Mouse (Mus musculus) embryonic facial prominence, embryonic 12.5 days (tissue): Measurements from ENCODE around the gene Gm10487. TPM values are rescaled to one million over a fixed set of nuclear protein-coding genes. Genes with fewer than 3 reads are reported as not detected.
"Not testable (repeated sequence)": the region's sequence is repeated elsewhere in the genome, so short reads cannot be mapped to it uniquely, and the experiment has no call there.

ENCODE experiments used
- ATAC-seq: fragments of 200-750 bp; cut with Nextera tagmentation; 2 replicates; pipeline ENCODE4 v1.8.0; 2017; ENCODE audit not compliant: insufficient number of reproducible peaks, insufficient read depth, low FRiP score, low TSS enrichment
- H3K27ac ChIP-seq: fragments of 300-500 bp; sonication (generic); 2 replicates; pipeline ENCODE4 v1.5.1; 2016; ENCODE audit warnings: mild to moderate bottlenecking
- H3K27me3 ChIP-seq: fragments of 300-500 bp; sonication (generic); 2 replicates; pipeline ENCODE4 v1.6.1; 2016; ENCODE audit warnings: mild to moderate bottlenecking, moderate library complexity
- H3K36me3 ChIP-seq: fragments of 300-500 bp; sonication (generic); 2 replicates; pipeline ENCODE4 v1.6.1; 2016; ENCODE audit warnings: mild to moderate bottlenecking
- H3K4me1 ChIP-seq: fragments of 300-500 bp; sonication (generic); 2 replicates; pipeline ENCODE4 v1.6.1; 2016
- H3K4me2 ChIP-seq: fragments of 300-500 bp; sonication (generic); replicated peaks from 2 replicates; pipeline ENCODE4 v1.6.1; 2016; ENCODE audit warnings: mild to moderate bottlenecking, moderate library complexity
- H3K4me3 ChIP-seq: fragments of 300-500 bp; sonication (generic); 2 replicates; pipeline ENCODE4 v1.5.1; 2016; ENCODE audit warnings: mild to moderate bottlenecking
- H3K9ac ChIP-seq: fragments of 300-500 bp; sonication (generic); 2 replicates; pipeline ENCODE4 v1.6.1; 2016; ENCODE audit warnings: mild to moderate bottlenecking, moderate library complexity
- H3K9me3 ChIP-seq: fragments of 300-500 bp; sonication (generic); 2 replicates; pipeline ENCODE4 v1.6.1; 2016; ENCODE audit warnings: mild to moderate bottlenecking, moderate library complexity
- WGBS: fragments of 180-500 bp; shearing (Covaris S2); methylation state at CpG from one replicate; pipeline ENCODE4 v1.1.7; 2016; 5-methylcytosine and 5-hydroxymethylcytosine counted together
- polyA plus RNA-seq: library from polyadenylated mRNA; unstranded; fragments of >200 nt; fragmentation: Nextera tagmentation; extraction: Ambion mirVana; gene quantifications from 2 replicates; pipeline ENCODE4 v1.2.1, GENCODE M21; 2016

Gene Gm10487
- not detected in 2 replicates for polyA plus RNA-seq

- H3K9ac ChIP-seq = not testable (repeated sequence)
Observed at GRCm38 (mm10) chrX:30843369-30843768, at the start of gene Gm10487. Gm10487 (minus strand) TSS chrX:30843469.

More at GRCm38 (mm10) chrX:30843369-30843768, at the start of gene Gm10487:
- H3K4me1 ChIP-seq, ATAC-seq, H3K27ac ChIP-seq, H3K9me3 ChIP-seq, H3K4me3 ChIP-seq, H3K4me2 ChIP-seq, H3K27me3 ChIP-seq, H3K36me3 ChIP-seq: not testable (repeated sequence)
- no CpG with 5 or more reads among the region's 6 CpGs for WGBS
